Mouse (Mus musculus) spleen, adult 2 months (tissue): ENCODE results near the gene Gm20388. TPM values are rescaled to one million over a fixed set of nuclear protein-coding genes. Genes with fewer than 3 reads are reported as not detected.

Source experiments
- DNase-seq, 2 experiments: peaks; one replicate each; pipeline versions ENCODE4 v3.0.0 to v3.0.0-alpha.2; 2012 to 2021; ENCODE audit warnings: low spot score in 2 of 2, low read depth in 1 of 2
- H3K27ac ChIP-seq: fragments of 200-500 bp; 2 replicates; pipeline ENCODE4 v1.5.1; 2012; ENCODE audit warnings: low read length, inconsistent platforms; ENCODE audit not compliant: insufficient read depth
- H3K27me3 ChIP-seq: fragments of 200-500 bp; 2 replicates; pipeline ENCODE4 v1.6.1; 2012; ENCODE audit warnings: mild to moderate bottlenecking, moderate library complexity, low read length, inconsistent platforms; ENCODE audit not compliant: control insufficient read depth, insufficient read depth
- H3K36me3 ChIP-seq: fragments of 200-500 bp; 2 replicates; pipeline ENCODE4 v1.6.1; 2012; ENCODE audit warnings: mild to moderate bottlenecking, low read length, inconsistent platforms; ENCODE audit not compliant: control insufficient read depth, insufficient read depth
- H3K4me1 ChIP-seq: fragments of 200-500 bp; 2 replicates; pipeline ENCODE4 v1.6.1; 2011; ENCODE audit warnings: inconsistent platforms; ENCODE audit not compliant: control insufficient read depth, insufficient read depth, insufficient read length
- H3K4me3 ChIP-seq: fragments of 200-500 bp; 2 replicates; pipeline ENCODE4 v1.5.1; 2011; ENCODE audit warnings: mild to moderate bottlenecking, inconsistent platforms; ENCODE audit not compliant: insufficient read depth, insufficient read length; ENCODE audit errors: extremely low read depth
- CTCF ChIP-seq: fragments of 200-500 bp; IDR thresholded peaks from 2 replicates; pipeline ENCODE4 v1.5.1; 2011; ENCODE audit warnings: mild to moderate bottlenecking, inconsistent platforms; ENCODE audit not compliant: insufficient read depth, insufficient read length, insufficient replicate concordance; ENCODE audit errors: extremely low read depth
- POLR2A ChIP-seq: fragments of 200-500 bp; IDR thresholded peaks from 2 replicates; pipeline ENCODE4 v1.6.1; 2011; ENCODE audit warnings: low read depth, low read length, inconsistent platforms
- WGBS: fragments of 180-500 bp; shearing (Covaris S2); methylation state at CpG from one replicate; pipeline ENCODE4 v1.1.7; 2018; 5-methylcytosine and 5-hydroxymethylcytosine counted together
- polyA plus RNA-seq: library from polyadenylated mRNA; depleted of rRNA; stranded (reverse); fragments of >200 nt; gene quantifications from 2 replicates; pipeline ENCODE4 v1.2.3, GENCODE M21; 2012

Gm20388 gene
- polyA plus RNA-seq, 1 experiment, result 26.1 TPM

DNA sequence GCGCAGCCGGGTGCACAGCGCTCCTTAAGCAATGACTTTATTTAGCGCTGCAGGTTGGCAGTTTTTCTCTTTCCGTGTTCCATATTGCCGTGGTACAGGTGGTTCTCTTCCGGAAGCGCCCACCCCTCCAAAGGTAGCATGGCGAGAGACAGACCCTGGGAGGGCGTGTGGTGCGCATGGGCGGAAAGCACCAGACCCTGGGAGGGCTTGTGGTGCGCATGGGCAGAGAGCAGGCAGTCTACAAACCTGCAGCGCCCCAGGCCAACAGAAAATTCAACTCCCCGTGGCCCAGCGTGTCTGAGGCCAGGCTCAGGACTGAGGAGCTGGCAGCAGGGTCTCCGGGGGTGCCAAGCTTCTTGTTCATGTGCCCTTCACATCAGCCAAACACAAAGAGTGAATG lies 1660.2 kb downstream of the Gm20388 start:
- no peaks in the 10 kb centered on the region for H3K27me3 ChIP-seq
- H3K4me3 ChIP-seq, result no peak overlapping the region
- no peaks in the 10 kb centered on the region for H3K4me1 ChIP-seq
- no peak for DNase-seq
- no peak overlapping the region for H3K27ac ChIP-seq
- no peaks in the 10 kb centered on the region for H3K36me3 ChIP-seq
- TF ChIP-seq CTCF, result no peak
- WGBS, result 84% methylated on average over 17 of the region's 17 CpGs

DNA sequence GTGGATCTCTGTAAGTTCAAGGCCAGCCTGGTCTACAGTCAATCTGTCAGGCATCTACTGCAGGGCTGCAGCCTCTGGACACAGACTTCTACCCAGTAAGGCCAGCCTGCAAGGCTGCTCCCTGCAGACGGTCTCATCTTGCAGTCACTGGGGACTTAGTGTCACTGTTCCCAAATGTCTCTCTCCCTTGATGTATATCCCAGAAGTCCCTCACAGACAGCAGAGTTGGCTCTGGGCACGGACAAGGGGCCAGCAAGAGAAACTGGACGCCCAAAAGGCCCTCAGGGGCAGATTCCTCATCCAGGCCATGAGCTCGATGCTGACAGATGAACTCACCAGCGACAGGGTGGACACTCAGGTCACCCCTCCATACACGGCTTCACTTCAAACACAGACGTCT lies 1661.5 kb downstream of the Gm20388 start:
- H3K27me3 ChIP-seq, result no peaks in the 10 kb centered on the region
- H3K27ac ChIP-seq, result no peak overlapping the region
- 93% methylated on average over 7 of the region's 7 CpGs for WGBS
- TF ChIP-seq POLR2A (no peak), CTCF (no peak)
- no peak overlapping the region for H3K4me3 ChIP-seq
- no peak for DNase-seq
- peaks cover 4% of the 10 kb centered on the region; the same call in 1 of the 2 replicates for H3K4me1 ChIP-seq
- H3K36me3 ChIP-seq, result no peaks in the 10 kb centered on the region

DNA sequence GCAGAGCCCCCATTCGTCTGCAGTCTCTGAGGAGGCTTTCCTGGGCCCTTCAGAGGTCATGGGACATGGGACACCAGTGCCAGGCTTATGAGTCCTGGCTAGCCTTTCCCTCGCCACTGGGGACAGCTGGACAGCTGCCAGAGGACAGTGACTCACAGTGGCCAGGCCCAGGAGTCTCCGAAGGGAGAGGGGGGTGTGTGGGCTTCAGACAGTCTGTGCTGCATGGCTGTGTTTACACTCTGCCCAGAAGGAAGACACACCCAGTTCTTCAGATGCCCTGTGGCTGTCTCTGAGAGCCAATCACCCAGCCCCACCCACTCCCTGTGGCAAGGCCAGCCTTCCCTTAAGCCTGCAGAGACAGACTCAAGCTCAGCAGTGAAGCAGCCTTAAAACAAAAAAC lies 1662.6 kb downstream of the Gm20388 start:
- H3K27ac ChIP-seq, result no peak overlapping the region
- H3K36me3 ChIP-seq, result no peaks in the 10 kb centered on the region
- TF ChIP-seq POLR2A, result no peak
- TF ChIP-seq CTCF, result no peak
- 71% methylated on average over 3 of the region's 3 CpGs for WGBS
- no peak overlapping the region for H3K4me3 ChIP-seq
- DNase-seq, result no peak
- no peaks in the 10 kb centered on the region for H3K27me3 ChIP-seq
- H3K4me1 ChIP-seq, result peaks cover 10% of the 10 kb centered on the region; the same call in 1 of the 2 replicates

DNA sequence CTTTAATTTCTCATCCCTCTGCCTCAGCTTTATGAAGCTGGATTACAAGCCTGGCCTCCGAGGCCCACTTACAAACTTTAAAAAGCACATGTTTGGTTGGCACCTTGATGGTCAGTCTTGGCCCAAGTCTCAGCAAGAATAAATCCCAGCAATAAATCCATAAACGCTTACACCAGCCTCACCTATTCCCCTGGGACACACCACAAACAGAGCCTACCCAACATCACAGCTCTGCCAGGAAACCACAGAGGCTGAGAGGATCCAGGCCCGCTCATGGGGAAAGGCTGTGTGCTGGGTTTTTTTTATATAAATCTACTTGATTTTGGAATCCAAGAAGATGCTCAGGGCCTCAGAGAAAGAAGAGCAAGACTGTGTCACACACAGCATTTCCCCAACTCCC lies 1665.0 kb downstream of the Gm20388 start:
- TF ChIP-seq CTCF (no peak), POLR2A (no peak)
- H3K27me3 ChIP-seq, result no peaks in the 10 kb centered on the region
- no peak overlapping the region for H3K27ac ChIP-seq
- no peaks in the 10 kb centered on the region for H3K36me3 ChIP-seq
- 59% methylated on average over 3 of the region's 3 CpGs for WGBS
- H3K4me3 ChIP-seq, result no peak overlapping the region
- peaks cover 10% of the 10 kb centered on the region; the same call in 1 of the 2 replicates for H3K4me1 ChIP-seq
- DNase-seq, result no peak

- WGBS, result 2% methylated on average over 43 of the region's 44 CpGs
- Histone ChIP-seq H3K4me1 (peaks cover 10% of the 10 kb centered on the region; the same call in 1 of the 2 replicates), H3K27me3 (no peaks in the 10 kb centered on the region), H3K27ac (peak overlapping the region; percentile 31; the same call in 1 of the 2 replicates), H3K4me3 (peak overlapping the region; percentile 75), H3K36me3 (no peaks in the 10 kb centered on the region)
- no peak for DNase-seq
- TF ChIP-seq CTCF, result no peak
- no peak for TF ChIP-seq POLR2A
Observed at GRCm38 (mm10) chr8:121577751-121578675, 1667.4 kb downstream of the Gm20388 start.

- no peaks in the 10 kb centered on the region for H3K36me3 ChIP-seq
- H3K4me1 ChIP-seq, result peaks cover 10% of the 10 kb centered on the region; the same call in 1 of the 2 replicates
- peak within 1 kb of the TSS; percentile 39 for H3K27ac ChIP-seq
- peak within 1 kb of the TSS; percentile 75 for H3K4me3 ChIP-seq
- H3K27me3 ChIP-seq, result no peaks in the 10 kb centered on the region
- whole genome bisulfite sequencing, result 3% methylated on average over 58 of the region's 63 CpGs
- DNase-seq, result peak; percentile 83 to 92
- TF ChIP-seq CTCF (no peak), POLR2A (peak; percentile 51)
Observed at GRCm38 (mm10) chr8:121578676-121579451, 1668.2 kb downstream of the Gm20388 start, which contains the start of gene Fbxo31. Gene Fbxo31 (minus strand): TSS chr8:121578806.
